Mouse (Mus musculus) heart, embryonic 13.5 days (tissue): ENCODE measurements around the gene Tas2r143. TPM values are rescaled to one million over a fixed set of nuclear protein-coding genes. Genes with fewer than 3 reads are reported as not detected.

Source experiments
- ATAC-seq: fragments of 200-750 bp; cut with Nextera tagmentation; 2 replicates; pipeline ENCODE4 v1.8.0; 2017; ENCODE audit warnings: moderate TSS enrichment; ENCODE audit not compliant: insufficient number of reproducible peaks, low FRiP score, low TSS enrichment; ENCODE audit errors: extremely low read depth
- H3K27ac ChIP-seq: fragments of 300-500 bp; sonication (generic); replicated peaks from 2 replicates; pipeline ENCODE4 v1.5.1; 2015; ENCODE audit warnings: moderate library complexity, mild to moderate bottlenecking, inconsistent platforms
- H3K27me3 ChIP-seq: fragments of 300-500 bp; sonication (generic); replicated peaks from 2 replicates; pipeline ENCODE4 v1.6.1; 2015; ENCODE audit warnings: mild to moderate bottlenecking, inconsistent platforms
- H3K36me3 ChIP-seq: fragments of 300-500 bp; sonication (generic); 2 replicates; pipeline ENCODE4 v1.6.1; 2015; ENCODE audit warnings: mild to moderate bottlenecking, inconsistent platforms
- H3K4me1 ChIP-seq: fragments of 300-500 bp; sonication (generic); 2 replicates; pipeline ENCODE4 v1.6.1; 2015; ENCODE audit warnings: inconsistent platforms
- H3K4me2 ChIP-seq: fragments of 300-500 bp; sonication (generic); 2 replicates; pipeline ENCODE4 v1.6.1; 2015; ENCODE audit warnings: inconsistent platforms, mild to moderate bottlenecking, moderate library complexity
- H3K4me3 ChIP-seq: fragments of 300-500 bp; sonication (generic); 2 replicates; pipeline ENCODE4 v1.5.1; 2015; ENCODE audit warnings: moderate library complexity, mild to moderate bottlenecking, inconsistent platforms
- H3K9ac ChIP-seq: fragments of 300-500 bp; sonication (generic); 2 replicates; pipeline ENCODE4 v1.6.1; 2015; ENCODE audit warnings: inconsistent platforms, mild to moderate bottlenecking, moderate library complexity
- H3K9me3 ChIP-seq: fragments of 300-500 bp; sonication (generic); 2 replicates; pipeline ENCODE4 v1.6.1; 2016; ENCODE audit warnings: inconsistent platforms
- WGBS: fragments of 180-500 bp; shearing (Covaris S2); methylation state at CpG from one replicate; pipeline ENCODE4 v1.1.7; 2015; ENCODE audit warnings: mixed read lengths; 5-methylcytosine and 5-hydroxymethylcytosine counted together
- polyA plus RNA-seq: library from polyadenylated mRNA; unstranded; fragments of >200 nt; fragmentation: Nextera tagmentation; extraction: Ambion mirVana; gene quantifications from 2 replicates; pipeline ENCODE4 v1.2.1, GENCODE M21; 2015

Tas2r143 gene
- polyA plus RNA-seq, 1 experiment from 2014 or later, result not detected

GRCm38 (mm10) chr6:42358901-42359300 is 41.1 kb upstream of the Tas2r143 start:
- H3K4me2 ChIP-seq, result peak overlapping the region; percentile 9; the same call in 1 of the 2 replicates
- peak overlapping the region; percentile 93 for H3K27ac ChIP-seq
- WGBS, result 69% methylated on average over 12 of the region's 12 CpGs
- H3K27me3 ChIP-seq, result no peaks in the 10 kb centered on the region
- no peak overlapping the region for H3K4me3 ChIP-seq
- H3K9ac ChIP-seq, result peak overlapping the region; percentile 52
- H3K36me3 ChIP-seq, result peaks cover 75% of the 10 kb centered on the region
- H3K4me1 ChIP-seq, result peaks cover 100% of the 10 kb centered on the region
- no peak for ATAC-seq
- H3K9me3 ChIP-seq, result no peaks in the 10 kb centered on the region

GRCm38 (mm10) chr6:42359364-42360147 is 40.5 kb upstream of the Tas2r143 start:
- no peak for ATAC-seq
- H3K9ac ChIP-seq, result peak overlapping the region; percentile 33; the same call in 1 of the 2 replicates

GRCm38 (mm10) chr6:42360231-42360840 is 39.7 kb upstream of the Tas2r143 start:
- whole genome bisulfite sequencing, result 79% methylated on average over 6 of the region's 6 CpGs
- H3K9me3 ChIP-seq, result no peaks in the 10 kb centered on the region
- H3K36me3 ChIP-seq, result peaks cover 70% of the 10 kb centered on the region
- no peak overlapping the region for H3K4me3 ChIP-seq
- H3K9ac ChIP-seq, result no peak overlapping the region
- no peak overlapping the region for H3K4me2 ChIP-seq
- ATAC-seq, result no peak
- H3K4me1 ChIP-seq, result peaks cover 88% of the 10 kb centered on the region
- peak overlapping the region; percentile 93 for H3K27ac ChIP-seq
- H3K27me3 ChIP-seq, result no peaks in the 10 kb centered on the region

More at GRCm38 (mm10) chr6:42359364-42360147, 40.5 kb upstream of the Tas2r143 start:
- Histone ChIP-seq H3K36me3 (peaks cover 74% of the 10 kb centered on the region), H3K4me2 (peak overlapping the region; percentile 9; the same call in 1 of the 2 replicates), H3K4me3 (no peak overlapping the region), H3K27ac (peak overlapping the region; percentile 93), H3K27me3 (no peaks in the 10 kb centered on the region), H3K4me1 (peaks cover 96% of the 10 kb centered on the region), H3K9me3 (no peaks in the 10 kb centered on the region)
- 30% methylated on average over 9 of the region's 9 CpGs for WGBS

GRCm38 (mm10) chr6:42361041-42361895 is 38.8 kb upstream of the Tas2r143 start:
- no peak overlapping the region for H3K9ac ChIP-seq
- H3K27me3 ChIP-seq, result no peaks in the 10 kb centered on the region
- peaks cover 79% of the 10 kb centered on the region for H3K4me1 ChIP-seq
- no peak overlapping the region for H3K4me2 ChIP-seq
- H3K4me3 ChIP-seq, result no peak overlapping the region
- H3K9me3 ChIP-seq, result no peaks in the 10 kb centered on the region
- ATAC-seq, result no peak
- H3K36me3 ChIP-seq, result peaks cover 61% of the 10 kb centered on the region
- peak overlapping the region; percentile 93; the same call in 1 of the 2 replicates for H3K27ac ChIP-seq
- 84% methylated on average over 13 of the region's 13 CpGs for WGBS

GRCm38 (mm10) chr6:42362074-42362473 is 38.0 kb upstream of the Tas2r143 start:
- H3K27ac ChIP-seq, result peak overlapping the region; percentile 72
- H3K4me2 ChIP-seq, result no peak overlapping the region
- peaks cover 53% of the 10 kb centered on the region for H3K36me3 ChIP-seq
- no peak for ATAC-seq
- no peaks in the 10 kb centered on the region for H3K9me3 ChIP-seq
- H3K4me3 ChIP-seq, result no peak overlapping the region
- 36% methylated on average over 1 of the region's 1 CpGs for WGBS
- no peaks in the 10 kb centered on the region for H3K27me3 ChIP-seq
- peak overlapping the region; percentile 50 for H3K9ac ChIP-seq
- H3K4me1 ChIP-seq, result peaks cover 71% of the 10 kb centered on the region

GRCm38 (mm10) chr6:42362497-42362896 is 37.5 kb upstream of the Tas2r143 start:
- peak overlapping the region; percentile 50 for H3K9ac ChIP-seq
- H3K27ac ChIP-seq, result peak overlapping the region; percentile 72
- H3K4me2 ChIP-seq, result no peak overlapping the region
- H3K4me1 ChIP-seq, result peaks cover 67% of the 10 kb centered on the region
- no peaks in the 10 kb centered on the region for H3K9me3 ChIP-seq
- no peaks in the 10 kb centered on the region for H3K27me3 ChIP-seq
- peaks cover 49% of the 10 kb centered on the region for H3K36me3 ChIP-seq
- no peak overlapping the region for H3K4me3 ChIP-seq
- ATAC-seq, result no peak
- 62% methylated on average over 1 of the region's 1 CpGs for WGBS

GRCm38 (mm10) chr6:42362974-42363373 is 37.1 kb upstream of the Tas2r143 start:
- Histone ChIP-seq H3K9ac (0 out of 2 replicates have a peak overlapping the region, but pooled peaks have one; percentile 50), H3K27me3 (no peaks in the 10 kb centered on the region), H3K4me2 (no peak overlapping the region), H3K9me3 (no peaks in the 10 kb centered on the region), H3K27ac (peak overlapping the region; percentile 72), H3K4me1 (peaks cover 62% of the 10 kb centered on the region), H3K36me3 (peaks cover 44% of the 10 kb centered on the region), H3K4me3 (no peak overlapping the region)
- WGBS, result 37% methylated on average over 3 of the region's 3 CpGs
- no peak for ATAC-seq

- no peak overlapping the region for H3K4me3 ChIP-seq
- peaks cover 51% of the 10 kb centered on the region for H3K4me1 ChIP-seq
- no peak for ATAC-seq
- no peaks in the 10 kb centered on the region for H3K9me3 ChIP-seq
- peaks cover 33% of the 10 kb centered on the region for H3K36me3 ChIP-seq
- no peaks in the 10 kb centered on the region for H3K27me3 ChIP-seq
- no peak overlapping the region for H3K9ac ChIP-seq
- no peak overlapping the region for H3K27ac ChIP-seq
- 71% methylated on average over 4 of the region's 4 CpGs for WGBS
- no peak overlapping the region for H3K4me2 ChIP-seq
Measured at GRCm38 (mm10) chr6:42364066-42364465, 36.0 kb upstream of the Tas2r143 start.

- Histone ChIP-seq H3K27ac (no peak overlapping the region), H3K27me3 (no peaks in the 10 kb centered on the region), H3K36me3 (peaks cover 28% of the 10 kb centered on the region), H3K9ac (no peak overlapping the region), H3K4me2 (no peak overlapping the region), H3K4me1 (peaks cover 48% of the 10 kb centered on the region), H3K4me3 (no peak overlapping the region), H3K9me3 (no peaks in the 10 kb centered on the region)
- WGBS, result 83% methylated on average over 15 of the region's 15 CpGs
- no peak for ATAC-seq
Measured at GRCm38 (mm10) chr6:42364607-42365006, 35.4 kb upstream of the Tas2r143 start.

GRCm38 (mm10) chr6:42365215-42365614 is 34.8 kb upstream of the Tas2r143 start:
- Histone ChIP-seq H3K27me3 (no peaks in the 10 kb centered on the region), H3K4me1 (peaks cover 48% of the 10 kb centered on the region), H3K4me3 (no peak overlapping the region), H3K4me2 (no peak overlapping the region), H3K36me3 (peaks cover 22% of the 10 kb centered on the region), H3K27ac (no peak overlapping the region), H3K9me3 (no peaks in the 10 kb centered on the region), H3K9ac (no peak overlapping the region)
- ATAC-seq, result no peak
- 87% methylated on average over 6 of the region's 6 CpGs for WGBS

GRCm38 (mm10) chr6:42369870-42370269 is 30.2 kb upstream of the Tas2r143 start:
- H3K9me3 ChIP-seq, result no peaks in the 10 kb centered on the region
- peak overlapping the region; percentile 57 for H3K27ac ChIP-seq
- H3K36me3 ChIP-seq, result 0 out of 2 replicates have a peak, but pooled peaks cover 1% of the 10 kb centered on the region
- ATAC-seq, result peak; percentile 29; the same call in 1 of the 2 replicates
- peak overlapping the region; percentile 29; the same call in 1 of the 2 replicates for H3K4me2 ChIP-seq
- H3K4me3 ChIP-seq, result no peak overlapping the region
- no peak overlapping the region for H3K9ac ChIP-seq
- H3K27me3 ChIP-seq, result no peaks in the 10 kb centered on the region
- 8% methylated on average over 3 of the region's 3 CpGs for WGBS
- H3K4me1 ChIP-seq, result peaks cover 51% of the 10 kb centered on the region
